Mouse (Mus musculus) intestine, postnatal 0 days (tissue): Measurements from ENCODE around the gene Zrsr1. TPM values are rescaled to one million over a fixed set of nuclear protein-coding genes. Genes with fewer than 3 reads are reported as not detected.

Source experiments
- ATAC-seq: fragments of 200-750 bp; cut with Nextera tagmentation; 2 replicates; pipeline ENCODE4 v1.8.0; 2017; ENCODE audit warnings: mild to moderate bottlenecking, moderate TSS enrichment, moderate library complexity
- H3K27ac ChIP-seq: fragments of 300-500 bp; sonication (generic); 2 replicates; pipeline ENCODE4 v1.5.1; 2014; ENCODE audit warnings: mild to moderate bottlenecking, low read depth, low read length, moderate library complexity
- H3K27me3 ChIP-seq: fragments of 300-500 bp; sonication (generic); replicated peaks from 2 replicates; pipeline ENCODE4 v1.6.1; 2014; ENCODE audit warnings: low read length, mixed read lengths; ENCODE audit not compliant: control insufficient read depth, insufficient read depth
- H3K36me3 ChIP-seq: fragments of 300-500 bp; sonication (generic); 2 replicates; pipeline ENCODE4 v1.6.1; 2014; ENCODE audit warnings: mild to moderate bottlenecking, moderate library complexity; ENCODE audit not compliant: control insufficient read depth, insufficient read depth
- H3K4me1 ChIP-seq: fragments of 300-500 bp; sonication (generic); replicated peaks from 2 replicates; pipeline ENCODE4 v1.6.1; 2014; ENCODE audit warnings: antibody characterized with exemption, low read length, mixed read lengths; ENCODE audit not compliant: control insufficient read depth, insufficient read depth
- H3K4me2 ChIP-seq: fragments of 300-500 bp; sonication (generic); replicated peaks from 2 replicates; pipeline ENCODE4 v1.6.1; 2014; ENCODE audit warnings: low read depth, mild to moderate bottlenecking, moderate library complexity
- H3K4me3 ChIP-seq: fragments of 300-500 bp; sonication (generic); 2 replicates; pipeline ENCODE4 v1.5.1; 2014; ENCODE audit warnings: low read depth, low read length
- H3K9ac ChIP-seq: fragments of 300-500 bp; sonication (generic); 2 replicates; pipeline ENCODE4 v1.6.1; 2014; ENCODE audit warnings: mild to moderate bottlenecking, low read depth, low read length
- H3K9me3 ChIP-seq: fragments of 300-500 bp; sonication (generic); 2 replicates; pipeline ENCODE4 v1.6.1; 2016; ENCODE audit warnings: mixed run types; ENCODE audit not compliant: control insufficient read depth
- CTCF ChIP-seq: sonication (generic); IDR thresholded peaks from 2 replicates; pipeline ENCODE4 v1.5.1; 2016; ENCODE audit warnings: low read depth, mild to moderate bottlenecking, control low read depth, antibody characterized with exemption, moderate library complexity
- WGBS: fragments of 180-500 bp; shearing (Covaris S2); extraction: QIAGEN DNeasy Blood & Tissue Kit; methylation state at CpG from one replicate; pipeline ENCODE4 v1.1.7; 2014; 5-methylcytosine and 5-hydroxymethylcytosine counted together
- polyA plus RNA-seq: library from polyadenylated mRNA; unstranded; fragments of >200 nt; fragmentation: Nextera tagmentation; extraction: Ambion mirVana; gene quantifications from 2 replicates; pipeline ENCODE4 v1.2.1, GENCODE M21; 2015

Zrsr1 gene
- polyA plus RNA-seq, 1 experiment from 2014 or later: 2.3 TPM

DNA sequence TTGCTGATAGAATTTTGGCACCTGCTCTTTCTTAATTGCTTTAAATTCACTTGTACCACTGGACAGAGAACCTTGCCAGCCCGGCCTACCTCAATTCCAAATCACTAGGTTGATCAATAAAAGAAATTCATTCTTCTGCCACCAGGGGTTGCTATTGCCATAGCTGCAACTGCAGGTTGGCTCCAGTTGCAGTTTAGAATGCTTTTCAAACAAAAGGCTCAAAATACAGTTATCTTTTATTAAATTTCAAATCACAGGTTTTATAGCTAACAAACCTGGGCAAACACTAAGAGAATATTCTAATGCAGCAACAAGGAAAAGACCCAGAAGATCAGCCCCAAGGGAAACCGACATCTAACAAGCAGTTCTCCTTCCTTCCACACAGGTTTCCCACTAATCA is 15.6 kb downstream of the Zrsr1 start:
- no peaks in the 10 kb centered on the region for H3K36me3 ChIP-seq
- H3K4me2 ChIP-seq: no peak overlapping the region
- H3K4me1 ChIP-seq: no peaks in the 10 kb centered on the region
- H3K9me3 ChIP-seq: no peaks in the 10 kb centered on the region
- no peak overlapping the region for H3K27ac ChIP-seq
- no peak overlapping the region for H3K4me3 ChIP-seq
- ATAC-seq: no peak
- no peak overlapping the region for H3K9ac ChIP-seq
- H3K27me3 ChIP-seq: no peaks in the 10 kb centered on the region
- WGBS: 31% methylated on average over 2 of the region's 2 CpGs
- peak; percentile 91 for TF ChIP-seq CTCF

DNA sequence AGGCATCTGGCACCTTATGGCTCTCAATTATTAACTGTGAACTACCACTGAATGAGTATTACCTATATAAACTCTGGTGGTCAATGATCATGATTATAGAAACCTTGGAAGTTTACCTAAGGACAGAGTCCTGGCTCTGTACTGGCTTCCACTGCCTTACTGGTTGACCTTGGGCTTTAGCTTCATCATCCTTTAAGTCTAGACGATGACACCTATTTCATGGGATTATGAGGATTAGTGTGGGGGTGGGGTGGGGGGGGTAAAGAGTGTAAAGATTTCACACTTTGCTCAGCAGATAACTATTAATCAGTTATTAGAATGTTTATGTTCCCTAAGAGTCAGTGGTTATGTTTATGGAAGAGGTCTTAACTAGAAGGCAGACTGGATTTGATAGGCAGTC is 18.0 kb downstream of the Zrsr1 start:
- peak overlapping the region; percentile 50 for H3K4me3 ChIP-seq
- peaks cover 11% of the 10 kb centered on the region for H3K36me3 ChIP-seq
- no peak for ATAC-seq
- TF ChIP-seq CTCF: no peak
- no peaks in the 10 kb centered on the region for H3K4me1 ChIP-seq
- H3K9me3 ChIP-seq: no peaks in the 10 kb centered on the region
- 32% methylated on average over 1 of the region's 1 CpGs for WGBS
- peak overlapping the region; percentile 82 for H3K27ac ChIP-seq
- H3K4me2 ChIP-seq: peak overlapping the region; percentile 63
- H3K9ac ChIP-seq: peak overlapping the region; percentile 58; the same call in 1 of the 2 replicates
- H3K27me3 ChIP-seq: no peaks in the 10 kb centered on the region

DNA sequence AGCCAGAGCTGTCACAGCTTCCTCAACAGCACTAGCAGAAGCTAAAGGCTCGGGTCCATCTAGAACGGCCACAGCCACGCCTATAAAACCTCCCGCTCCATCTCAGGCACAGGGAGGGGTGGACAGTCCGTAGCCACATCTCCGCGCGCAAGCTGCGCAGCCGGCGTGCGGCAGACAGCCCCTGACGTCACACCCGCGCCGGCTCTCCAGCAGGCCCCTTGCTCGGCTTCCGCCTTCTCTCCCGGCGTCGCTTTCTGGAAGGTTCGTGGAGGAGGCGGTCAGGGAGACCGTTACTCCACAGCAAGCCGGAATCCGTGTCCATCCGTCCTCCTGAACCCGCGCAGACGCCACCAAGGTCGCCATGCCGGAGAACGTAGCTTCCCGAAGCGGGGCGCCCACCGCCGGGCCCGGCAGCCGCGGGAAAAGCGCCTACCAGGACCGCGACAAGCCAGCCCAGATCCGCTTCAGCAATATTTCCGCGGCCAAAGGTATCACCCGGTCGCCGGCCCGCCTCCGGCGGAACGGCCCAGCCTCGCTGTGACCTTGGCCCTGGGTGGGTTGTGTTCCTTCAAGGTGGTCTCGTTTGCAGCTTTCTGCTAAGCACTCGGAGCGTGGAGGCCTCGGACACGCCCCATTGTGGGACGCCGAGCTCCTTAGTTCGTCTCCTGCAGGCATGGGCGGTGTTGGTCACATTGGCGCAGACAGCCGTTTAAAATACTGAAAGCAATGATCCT is 18.8 kb downstream of the Zrsr1 start, which contains the start of gene Cct4:
Gene Cct4, plus strand, starts transcription at position 127 of the 734 bp plus-strand sequence.
- Histone ChIP-seq H3K4me1 (no peaks in the 10 kb centered on the region), H3K9me3 (no peaks in the 10 kb centered on the region), H3K9ac (peak within 1 kb of the TSS; percentile 58), H3K27me3 (no peaks in the 10 kb centered on the region), H3K4me3 (peak within 1 kb of the TSS; percentile 50), H3K4me2 (peak within 1 kb of the TSS; percentile 63), H3K27ac (peak within 1 kb of the TSS; percentile 82), H3K36me3 (peaks cover 19% of the 10 kb centered on the region)
- no peak for TF ChIP-seq CTCF
- ATAC-seq: peak; percentile 97
- WGBS: under 1% methylated on average over 63 of the region's 66 CpGs

DNA sequence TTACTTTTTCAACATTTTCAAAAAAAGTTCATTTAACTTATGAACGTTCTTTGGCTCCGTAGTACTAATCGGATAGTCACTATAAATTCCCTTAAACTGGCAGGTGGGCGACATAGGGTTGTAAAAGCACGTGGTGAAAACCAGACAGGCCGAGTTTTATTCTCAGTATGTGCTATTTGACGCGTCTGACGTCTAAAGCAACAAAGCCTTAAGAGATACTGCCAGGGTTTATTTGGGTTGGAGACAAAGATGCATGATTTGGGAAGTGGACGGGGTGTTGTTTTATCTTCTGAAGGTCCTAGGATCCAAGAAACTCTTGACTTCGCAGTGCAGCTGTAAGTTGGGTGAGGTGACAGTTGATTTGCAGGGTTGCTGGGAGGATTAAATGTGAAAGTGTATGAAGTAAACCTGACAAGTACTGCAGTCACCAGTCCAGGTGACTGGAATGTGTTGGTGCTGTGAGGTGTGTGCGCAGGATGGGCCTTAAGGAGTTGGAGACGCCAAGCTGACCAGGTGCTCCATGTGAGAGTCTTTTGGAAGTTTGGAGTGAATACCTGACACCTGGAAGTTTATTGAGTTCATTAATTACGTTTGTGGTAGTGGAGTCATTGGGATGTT is 19.5 kb downstream of the Zrsr1 start:
- H3K9ac ChIP-seq: peak overlapping the region; percentile 58
- peak overlapping the region; percentile 82; the same call in 1 of the 2 replicates for H3K27ac ChIP-seq
- peak overlapping the region; percentile 63 for H3K4me2 ChIP-seq

DNA sequence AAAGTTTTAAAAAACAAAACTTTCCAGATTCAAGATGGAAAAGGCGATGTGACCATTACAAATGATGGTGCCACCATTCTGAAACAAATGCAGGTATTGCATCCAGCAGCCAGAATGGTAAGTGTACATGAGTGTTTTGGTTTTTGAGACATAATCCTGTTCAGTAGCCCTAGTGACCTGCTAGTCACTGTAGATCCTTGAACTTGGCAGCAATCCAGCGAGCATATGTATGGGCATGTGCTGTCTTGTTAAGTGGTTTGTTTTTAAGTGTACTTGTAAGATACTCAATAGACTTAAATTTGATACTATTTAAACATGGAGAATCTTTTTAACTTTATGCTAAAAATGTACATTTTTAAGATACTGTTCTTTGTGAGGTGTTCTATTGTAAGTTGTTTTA is 22.5 kb downstream of the Zrsr1 start:
- no peak for ATAC-seq
- no peaks in the 10 kb centered on the region for H3K4me1 ChIP-seq
- no peak for TF ChIP-seq CTCF
- H3K36me3 ChIP-seq: peaks cover 47% of the 10 kb centered on the region
- no peak overlapping the region for H3K4me3 ChIP-seq
- H3K9me3 ChIP-seq: no peaks in the 10 kb centered on the region
- no peak overlapping the region for H3K9ac ChIP-seq
- no peak overlapping the region for H3K27ac ChIP-seq
- no peak overlapping the region for H3K4me2 ChIP-seq
- 83% methylated on average over 2 of the region's 2 CpGs for WGBS
- no peaks in the 10 kb centered on the region for H3K27me3 ChIP-seq

More for the DNA sequence above, 19.5 kb downstream of the Zrsr1 start:
- ATAC-seq: no peak
- WGBS: 5% methylated on average over 14 of the region's 14 CpGs
- Histone ChIP-seq H3K36me3 (peaks cover 25% of the 10 kb centered on the region), H3K27me3 (no peaks in the 10 kb centered on the region), H3K4me1 (no peaks in the 10 kb centered on the region), H3K4me3 (peak overlapping the region; percentile 50), H3K9me3 (no peaks in the 10 kb centered on the region)
- no peak for TF ChIP-seq CTCF

DNA sequence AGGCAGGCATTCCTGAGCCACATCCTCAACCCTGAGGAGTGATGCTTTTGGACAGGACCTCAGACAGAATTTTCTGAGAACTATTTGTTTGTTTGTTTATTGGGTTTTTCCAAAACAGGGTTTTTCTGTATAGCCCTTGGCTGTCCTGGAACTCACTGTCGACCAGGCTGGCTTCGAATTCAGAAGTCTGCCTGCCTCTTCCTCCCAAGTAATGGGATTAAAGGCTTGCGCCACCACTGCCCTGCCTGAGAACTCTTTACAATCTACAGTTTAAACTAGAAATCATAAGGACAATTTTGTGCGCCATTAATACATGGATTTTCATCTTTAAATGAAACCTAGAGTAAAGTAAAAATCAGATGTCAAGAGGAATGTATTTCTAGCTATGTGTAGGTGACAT is 23.7 kb downstream of the Zrsr1 start:
- no peak overlapping the region for H3K9ac ChIP-seq
- no peaks in the 10 kb centered on the region for H3K9me3 ChIP-seq
- no peak for TF ChIP-seq CTCF
- H3K4me1 ChIP-seq: no peaks in the 10 kb centered on the region
- ATAC-seq: no peak
- no peak overlapping the region for H3K4me2 ChIP-seq
- no peaks in the 10 kb centered on the region for H3K27me3 ChIP-seq
- WGBS: 99% methylated on average over 4 of the region's 4 CpGs
- H3K36me3 ChIP-seq: peaks cover 58% of the 10 kb centered on the region
- no peak overlapping the region for H3K4me3 ChIP-seq
- H3K27ac ChIP-seq: no peak overlapping the region
